Mouse (Mus musculus) CH12.LX (cell line): ENCODE results near the gene Cobl.

ENCODE experiments used
- BHLHE40 ChIP-seq: IDR thresholded peaks from 2 replicates; pipeline ENCODE4 v1.6.1; 2011; ENCODE audit warnings: mild to moderate bottlenecking, low read depth, low read length, improper control_type of control experiment
- CTCF ChIP-seq, 2 experiments: IDR thresholded peaks in 1 of 2; conservative IDR thresholded peaks in 1 of 2; 2 replicates each; pipeline ENCODE4 v1.5.1; 2011 to 2012; ENCODE audit warnings: low read depth in 2 of 2, low read length in 2 of 2, improper control_type of control experiment in 1 of 2, inconsistent platforms in 1 of 2, mild to moderate bottlenecking in 1 of 2, moderate library complexity in 1 of 2
- KAT2A ChIP-seq: IDR thresholded peaks from 2 replicates; pipeline ENCODE4 v1.6.1; 2012; ENCODE audit warnings: low read length, improper control_type of control experiment, inconsistent platforms; ENCODE audit not compliant: insufficient replicate concordance
- ZC3H11A ChIP-seq: IDR thresholded peaks from 2 replicates; pipeline ENCODE4 v1.6.1; 2012; ENCODE audit warnings: low read depth, mild to moderate bottlenecking, inconsistent platforms, low read length, improper control_type of control experiment
- ZMIZ1 ChIP-seq: IDR thresholded peaks from 2 replicates; pipeline ENCODE4 v1.6.1; 2012; ENCODE audit warnings: low read depth, mild to moderate bottlenecking, inconsistent platforms, low read length, improper control_type of control experiment

DNA sequence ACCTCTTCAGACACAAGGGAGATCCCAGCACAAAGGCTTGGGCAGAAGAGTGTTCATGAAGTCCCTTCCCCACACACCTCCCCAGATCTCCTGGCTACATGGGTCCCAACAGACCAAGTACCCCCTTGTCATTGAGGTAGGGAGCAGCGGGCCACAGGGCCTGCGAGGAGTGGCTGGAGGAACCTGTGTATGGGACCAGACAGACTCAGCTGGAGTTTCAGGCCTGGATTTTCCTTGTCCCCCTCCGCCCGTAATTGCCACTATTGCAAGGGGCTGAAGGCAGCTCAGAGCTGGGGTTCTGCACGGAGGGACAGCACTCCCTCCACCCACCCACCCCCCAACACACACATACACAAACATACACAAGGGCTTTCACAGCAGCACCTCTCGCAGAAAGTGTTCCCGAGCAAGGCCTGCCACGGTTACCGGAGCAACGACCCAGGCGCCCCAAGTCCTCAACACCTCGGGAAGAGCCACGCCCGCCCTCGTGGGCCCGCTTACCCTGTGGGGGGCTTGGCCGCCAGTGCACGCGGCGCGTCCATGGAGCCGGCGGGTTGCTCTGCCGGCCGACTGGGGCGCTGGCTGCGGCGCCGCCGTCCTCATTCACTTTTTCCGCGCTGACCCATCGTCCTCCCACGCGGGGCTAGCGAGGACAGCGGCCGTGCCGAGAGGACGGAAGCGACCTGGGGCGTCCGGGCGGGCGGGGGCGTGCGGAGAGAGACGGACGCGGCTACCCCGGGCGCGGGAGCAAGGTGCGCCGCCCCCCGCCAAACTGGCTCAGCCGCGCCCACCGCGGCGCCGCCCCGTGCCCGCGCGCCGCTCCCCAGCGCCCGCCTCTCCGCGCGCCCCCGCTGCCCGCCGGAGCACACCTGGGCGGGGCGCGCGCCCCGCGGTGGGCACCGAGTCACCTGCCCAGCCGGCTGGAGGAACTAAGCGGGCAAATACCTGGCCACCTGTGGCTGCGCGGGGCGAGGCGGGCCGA lies at the start of gene Cobl:
- TF ChIP-seq BHLHE40 (no peak), KAT2A (no peak), CTCF (conservative IDR thresholded peaks at IDR 0.05 in 1 of 2, IDR thresholded peaks at IDR 0.05 in 1 of 2; ENCODE audit: low read depth in 2 of 2, low read length in 2 of 2) (no peak), ZMIZ1 (no peak), ZC3H11A (no peak)
